Mouse (Mus musculus) hindbrain, embryonic 10.5 days (tissue): Measurements from ENCODE around the gene Nox1. TPM values are rescaled to one million over a fixed set of nuclear protein-coding genes. Genes with fewer than 3 reads are reported as not detected.
A peak's percentile ranks its signal among the peaks of the same experiment; 100 is the strongest.

Source experiments
- DNase-seq: peaks from one replicate; pipeline ENCODE4 v3.0.0-alpha.2; 2017; ENCODE audit warnings: low spot score
- H3K27ac ChIP-seq: fragments of 300-500 bp; sonication (generic); 2 replicates; pipeline ENCODE4 v1.5.1; 2016; ENCODE audit warnings: mild to moderate bottlenecking, moderate library complexity
- H3K27me3 ChIP-seq: fragments of 300-500 bp; sonication (generic); 2 replicates; pipeline ENCODE4 v1.6.1; 2016; ENCODE audit warnings: mild to moderate bottlenecking; ENCODE audit not compliant: poor library complexity, insufficient read depth, severe bottlenecking
- H3K36me3 ChIP-seq: fragments of 300-500 bp; sonication (generic); 2 replicates; pipeline ENCODE4 v1.6.1; 2016; ENCODE audit warnings: mild to moderate bottlenecking, moderate library complexity
- H3K4me1 ChIP-seq: fragments of 300-500 bp; sonication (generic); replicated peaks from 2 replicates; pipeline ENCODE4 v1.6.1; 2016; ENCODE audit warnings: mild to moderate bottlenecking
- H3K4me3 ChIP-seq: fragments of 300-500 bp; sonication (generic); 2 replicates; pipeline ENCODE4 v1.5.1; 2016; ENCODE audit warnings: mild to moderate bottlenecking, moderate library complexity
- H3K9me3 ChIP-seq: fragments of 300-500 bp; sonication (generic); 2 replicates; pipeline ENCODE4 v1.6.1; 2016; ENCODE audit warnings: mild to moderate bottlenecking, moderate library complexity
- WGBS: fragments of 180-500 bp; shearing (Covaris S2); methylation state at CpG from one replicate; pipeline ENCODE4 v1.1.7; 2016; 5-methylcytosine and 5-hydroxymethylcytosine counted together
- polyA plus RNA-seq: library from polyadenylated mRNA; unstranded; fragments of >200 nt; fragmentation: Nextera tagmentation; extraction: Ambion mirVana; gene quantifications from 2 replicates; pipeline ENCODE4 v1.2.1, GENCODE M21; 2016

Nox1 gene
- polyA plus RNA-seq, 1 experiment from 2014 or later, result 0.21 TPM

DNA sequence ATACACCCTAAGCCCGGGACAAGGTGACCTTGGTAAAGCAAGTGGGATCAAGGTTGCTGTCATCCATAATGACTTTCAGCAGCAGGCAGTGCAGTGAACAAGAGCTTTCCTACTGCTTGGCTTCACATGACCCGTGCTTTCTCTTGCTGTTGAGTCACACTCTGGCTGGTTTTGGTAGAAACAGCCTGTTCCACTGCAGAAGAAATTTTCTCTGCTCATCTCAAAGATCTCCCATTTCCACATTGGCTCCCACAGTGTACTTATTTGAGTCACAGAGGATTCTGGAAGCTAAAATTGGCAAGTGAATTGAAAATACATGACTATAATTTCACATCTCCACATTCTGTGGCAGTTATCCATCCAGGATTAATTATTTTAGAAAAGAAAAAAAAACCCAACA lies 119.1 kb downstream of the Nox1 start:
- H3K36me3 ChIP-seq, result no peaks in the 10 kb centered on the region
- 71% methylated on average over 2 of the region's 2 CpGs for WGBS
- peaks cover 9% of the 10 kb centered on the region; the same call in 1 of the 2 replicates for H3K27me3 ChIP-seq
- H3K4me1 ChIP-seq, result no peaks in the 10 kb centered on the region
- no peak overlapping the region for H3K27ac ChIP-seq
- no peaks in the 10 kb centered on the region for H3K9me3 ChIP-seq
- H3K4me3 ChIP-seq, result no peak overlapping the region
- DNase-seq, result no peak

DNA sequence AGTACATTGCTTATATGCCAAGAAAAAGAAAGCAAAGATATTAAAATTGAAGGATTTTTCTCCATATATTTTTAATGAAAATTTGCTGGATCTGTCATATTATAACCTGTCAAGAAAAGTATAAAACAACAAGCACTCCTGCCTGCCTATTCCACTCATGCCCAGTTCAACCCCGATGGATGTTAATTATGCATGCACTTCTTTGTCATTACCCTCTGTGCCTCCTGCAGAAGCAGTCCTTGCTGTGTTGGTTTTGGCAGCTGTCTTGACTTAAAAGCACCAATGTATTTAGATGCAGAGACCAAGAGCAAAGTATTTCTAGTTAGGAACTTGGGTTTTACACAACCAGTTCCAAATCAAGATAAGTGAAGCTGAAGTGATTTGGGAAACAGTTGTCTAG lies 136.3 kb downstream of the Nox1 start:
- H3K36me3 ChIP-seq, result peaks cover 43% of the 10 kb centered on the region
- 0 out of 2 replicates have a peak, but pooled peaks cover 2% of the 10 kb centered on the region for H3K27me3 ChIP-seq
- 74% methylated on average over 1 of the region's 1 CpGs for WGBS
- H3K27ac ChIP-seq, result no peak overlapping the region
- no peaks in the 10 kb centered on the region for H3K4me1 ChIP-seq
- H3K9me3 ChIP-seq, result no peaks in the 10 kb centered on the region
- H3K4me3 ChIP-seq, result no peak overlapping the region
- no peak for DNase-seq

DNA sequence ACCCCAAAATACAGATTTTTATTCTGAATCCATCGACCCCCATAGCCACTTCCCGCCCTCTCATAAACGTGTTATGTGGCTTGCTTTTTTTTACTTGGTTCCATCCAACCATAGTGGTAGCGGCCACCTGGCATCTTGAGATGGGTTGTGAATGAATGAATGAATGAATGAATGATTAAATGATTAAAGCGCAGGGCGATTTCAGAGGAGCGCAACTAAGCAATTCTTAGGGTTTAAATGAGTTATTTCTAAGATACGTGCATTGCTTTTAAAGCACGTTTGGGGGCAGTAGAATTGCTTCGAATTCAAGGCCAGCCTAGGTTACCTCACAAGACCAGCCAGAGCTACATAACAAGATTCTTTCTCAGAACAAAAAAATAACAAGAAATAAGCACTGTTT lies 162.0 kb downstream of the Nox1 start:
- Histone ChIP-seq H3K4me1 (0 out of 2 replicates have a peak, but pooled peaks cover 4% of the 10 kb centered on the region), H3K4me3 (peak overlapping the region; percentile 65), H3K36me3 (peaks cover 34% of the 10 kb centered on the region), H3K27me3 (peaks cover 6% of the 10 kb centered on the region; the same call in 1 of the 2 replicates), H3K27ac (peak overlapping the region; percentile 91), H3K9me3 (no peaks in the 10 kb centered on the region)
- WGBS, result 15% methylated on average over 10 of the region's 10 CpGs
- DNase-seq, result no peak

DNA sequence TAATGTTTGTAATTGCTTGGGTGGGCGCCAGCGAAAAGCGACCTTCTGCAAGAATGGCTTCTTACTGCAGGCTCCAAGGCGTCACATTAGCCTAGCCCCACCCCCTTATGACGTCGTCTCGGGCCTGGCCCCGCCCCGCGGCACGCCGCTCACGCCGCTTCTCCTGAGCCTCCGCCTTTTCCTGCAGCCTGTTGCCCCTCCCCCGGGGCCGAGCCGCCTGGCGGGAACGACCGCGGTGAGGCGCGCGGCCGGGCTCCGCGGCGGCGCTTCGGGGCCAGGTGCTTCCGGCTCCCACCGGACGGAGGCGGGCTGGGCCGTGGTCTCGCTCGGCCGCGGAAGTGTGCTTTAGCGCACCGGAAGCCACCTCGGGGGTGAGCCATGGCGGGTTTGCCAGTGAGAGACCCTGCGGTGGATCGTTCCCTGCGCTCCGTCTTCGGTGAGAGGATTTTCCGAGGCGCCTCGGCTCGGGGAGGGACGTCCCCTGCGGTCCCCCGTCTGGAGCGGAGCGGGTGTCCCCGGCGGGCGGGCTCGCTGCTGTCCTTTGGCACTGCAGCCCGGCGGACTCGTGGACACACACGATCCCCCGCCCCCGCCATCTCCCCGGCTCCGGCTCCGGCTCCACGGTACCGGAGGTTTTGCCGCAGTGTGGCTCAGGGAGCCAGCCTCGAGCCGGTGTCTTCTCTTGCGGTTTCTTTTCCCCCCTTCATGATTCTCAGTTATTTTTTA lies 162.6 kb downstream of the Nox1 start, which contains the start of gene Cstf2:
TSS of gene Cstf2 (plus strand) at position 201 of the 726 bp plus-strand sequence.
- Histone ChIP-seq H3K27me3 (peaks cover 6% of the 10 kb centered on the region), H3K9me3 (no peaks in the 10 kb centered on the region), H3K4me1 (0 out of 2 replicates have a peak, but pooled peaks cover 4% of the 10 kb centered on the region), H3K27ac (peak within 1 kb of the TSS; percentile 91), H3K36me3 (peaks cover 28% of the 10 kb centered on the region), H3K4me3 (peak within 1 kb of the TSS; percentile 65)
- WGBS, result 33% methylated on average over 77 of the region's 77 CpGs
- peak; percentile 90 for DNase-seq

DNA sequence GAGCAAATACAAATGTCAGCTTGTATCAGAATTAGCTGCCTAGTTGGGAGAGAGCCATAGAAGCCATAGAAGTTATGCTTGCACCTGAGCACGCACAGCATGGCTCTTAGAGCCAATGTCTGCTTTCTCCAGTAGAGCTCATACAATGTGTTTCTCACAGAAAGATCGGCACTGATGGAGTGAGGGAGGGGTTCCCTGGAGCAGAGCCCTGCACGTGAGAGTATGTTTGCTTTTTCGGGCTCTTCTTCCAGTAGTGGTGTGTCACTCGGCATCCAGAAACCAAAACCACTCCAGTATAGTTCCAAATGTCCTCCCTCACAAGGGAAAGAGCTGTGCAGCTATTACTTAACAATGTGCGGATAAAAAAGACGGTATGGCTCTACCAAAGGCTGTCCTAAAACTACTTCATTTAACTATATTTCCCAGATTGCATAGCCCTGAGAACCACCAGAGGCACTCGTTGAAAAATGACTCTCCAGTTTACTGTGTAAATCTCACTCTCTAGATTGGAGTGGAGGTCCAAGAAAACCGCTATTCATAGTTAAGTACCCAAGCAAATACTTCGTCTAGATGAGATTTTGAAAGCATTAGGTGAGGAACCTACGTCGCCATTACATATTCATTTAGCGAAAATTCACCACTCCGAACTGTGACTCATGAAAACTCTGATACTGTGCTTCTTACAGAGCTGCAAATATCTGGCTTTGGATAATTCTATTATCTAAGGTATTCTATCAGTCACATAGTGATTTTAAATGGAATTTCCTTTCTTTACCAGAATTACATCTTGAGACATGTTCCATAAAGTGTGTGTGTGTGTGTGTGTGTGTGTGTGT lies 163.5 kb downstream of the Nox1 start:
- Histone ChIP-seq H3K4me3 (peak overlapping the region; percentile 65), H3K4me1 (0 out of 2 replicates have a peak, but pooled peaks cover 4% of the 10 kb centered on the region), H3K27ac (no peak overlapping the region), H3K36me3 (peaks cover 24% of the 10 kb centered on the region), H3K27me3 (peaks cover 6% of the 10 kb centered on the region), H3K9me3 (no peaks in the 10 kb centered on the region)
- WGBS, result 80% methylated on average over 14 of the region's 14 CpGs
- no peak for DNase-seq

DNA sequence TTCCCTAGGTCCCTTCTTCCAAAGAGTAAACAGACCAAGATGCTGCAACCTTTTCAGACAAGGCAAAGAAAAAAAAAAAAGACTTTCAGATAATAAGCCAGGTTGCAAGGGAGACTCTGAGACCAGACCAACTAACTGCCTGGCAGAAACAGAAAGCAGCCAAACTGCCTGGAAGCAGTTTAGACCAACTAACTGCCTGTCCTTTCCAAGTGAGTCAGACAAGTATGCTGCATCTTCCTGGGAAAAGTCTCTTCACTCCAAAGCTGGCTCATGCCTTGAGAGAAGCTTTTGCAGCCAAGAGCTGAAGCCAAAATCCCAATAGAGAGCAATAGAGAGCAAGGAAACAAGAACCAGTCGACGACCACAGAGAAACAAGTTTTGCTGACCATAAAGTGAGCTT lies 164.9 kb downstream of the Nox1 start:
- no peaks in the 10 kb centered on the region for H3K9me3 ChIP-seq
- no peak for DNase-seq
- peaks cover 10% of the 10 kb centered on the region for H3K36me3 ChIP-seq
- 89% methylated on average over 2 of the region's 2 CpGs for WGBS
- peaks cover 6% of the 10 kb centered on the region for H3K27me3 ChIP-seq
- H3K27ac ChIP-seq, result no peak overlapping the region
- no peak overlapping the region for H3K4me3 ChIP-seq
- H3K4me1 ChIP-seq, result 0 out of 2 replicates have a peak, but pooled peaks cover 4% of the 10 kb centered on the region

DNA sequence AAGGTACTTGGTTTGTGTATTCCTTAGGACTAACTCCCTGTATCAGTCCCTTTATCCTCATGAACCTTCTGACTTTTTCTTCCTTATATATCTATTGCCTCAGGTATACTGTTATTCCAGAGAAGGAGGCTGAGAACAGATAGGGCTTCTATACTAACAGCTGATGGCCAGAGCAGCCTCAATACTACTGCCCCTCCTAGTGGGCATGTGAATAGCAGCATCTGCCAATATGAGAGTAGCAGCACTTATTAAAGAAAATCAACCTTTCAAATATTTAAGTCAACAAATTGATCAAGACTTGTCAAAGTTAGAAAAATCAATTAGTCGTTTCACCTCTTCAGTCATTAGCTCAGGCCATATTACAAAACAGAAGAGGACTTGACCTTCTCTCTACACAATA lies 172.8 kb downstream of the Nox1 start:
- Histone ChIP-seq H3K4me3 (no peak overlapping the region), H3K9me3 (no peaks in the 10 kb centered on the region), H3K27ac (no peak overlapping the region), H3K36me3 (no peaks in the 10 kb centered on the region), H3K27me3 (no peaks in the 10 kb centered on the region; the same call in 1 of the 2 replicates), H3K4me1 (no peaks in the 10 kb centered on the region)
- no peak for DNase-seq
- WGBS, result 75% methylated on average over 1 of the region's 1 CpGs

Other genes with a start within 250 kb of the Nox1 start
- gene Sytl4, start 240.1 kb downstream of the Nox1 start, polyA plus RNA-seq, result 0.99 and 1.2 TPM in 2 replicates
- 53.4 and 60.0 TPM in 2 replicates for gene Cstf2, start 162.8 kb downstream of the Nox1 start, polyA plus RNA-seq
- 0.05 TPM in 1 of 2 replicates, not detected in the other for gene Xkrx, start 59.9 kb downstream of the Nox1 start, polyA plus RNA-seq
- not detected in 2 replicates for gene Arl13a, start 34.5 kb downstream of the Nox1 start, polyA plus RNA-seq
- gene Trmt2b, start 55.0 kb upstream of the Nox1 start, polyA plus RNA-seq, result 6.3 and 7.6 TPM in 2 replicates
- gene Tmem35a, start 73.3 kb upstream of the Nox1 start, polyA plus RNA-seq, result 13.6 and 22.1 TPM in 2 replicates
- 21.5 and 31.3 TPM in 2 replicates for gene Cenpi, start 86.1 kb upstream of the Nox1 start, polyA plus RNA-seq
- 2.7 and 4.7 TPM in 2 replicates for gene Drp2, start 182.6 kb upstream of the Nox1 start, polyA plus RNA-seq